Mouse (Mus musculus): ENCODE results near the gene Bmp10. TPM values are rescaled to one million over a fixed set of nuclear protein-coding genes. Genes with fewer than 3 reads are reported as not detected.

Bmp10 gene
- total and polyA plus RNA-seq, 3 experiments: not detected

DNA sequence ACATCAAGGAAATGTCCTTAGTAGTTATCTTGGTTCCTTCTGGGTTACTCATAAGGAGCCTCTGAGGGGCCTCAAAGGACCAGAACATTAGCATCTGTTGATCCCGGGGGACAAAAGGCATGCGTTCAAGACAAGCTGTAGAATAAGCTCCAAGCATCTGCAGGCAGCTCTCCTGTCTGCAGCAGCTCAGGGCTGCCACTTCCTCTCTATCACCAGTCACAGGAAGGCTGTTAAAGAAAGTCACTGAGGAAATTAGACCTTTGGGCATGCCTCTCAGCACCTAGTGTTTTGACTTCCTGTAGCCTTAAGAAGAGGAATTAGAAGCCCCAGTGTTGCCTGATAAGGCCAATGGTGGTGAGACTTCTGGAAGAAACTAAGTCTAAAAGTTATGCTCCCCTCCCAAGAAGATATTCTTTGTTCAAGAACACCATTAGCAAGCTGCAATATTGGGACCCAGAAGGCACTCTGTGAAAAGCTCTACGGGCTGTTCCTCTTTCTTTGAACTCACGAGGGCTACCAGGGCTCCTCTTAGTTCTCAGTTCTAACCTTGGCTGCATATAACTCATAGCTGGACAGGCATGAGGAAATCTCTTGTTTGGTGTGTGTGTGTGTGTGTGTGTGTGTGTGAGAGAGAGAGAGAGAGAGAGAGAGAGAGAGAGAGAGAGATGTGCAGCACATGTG is 28.8 kb upstream of the Bmp10 start (continued):
- no peak for TF ChIP-seq POLR2AphosphoS5 (IDR thresholded peaks at IDR 0.05; ENCODE audit: borderline replicate concordance, low read depth, low read length)
- no peak for TF ChIP-seq JUND (IDR thresholded peaks at IDR 0.05; ENCODE audit: low read depth, low read length)
- TF ChIP-seq RAD21 (IDR thresholded peaks at IDR 0.05; ENCODE audit: low read depth, low read length): no peak

DNA sequence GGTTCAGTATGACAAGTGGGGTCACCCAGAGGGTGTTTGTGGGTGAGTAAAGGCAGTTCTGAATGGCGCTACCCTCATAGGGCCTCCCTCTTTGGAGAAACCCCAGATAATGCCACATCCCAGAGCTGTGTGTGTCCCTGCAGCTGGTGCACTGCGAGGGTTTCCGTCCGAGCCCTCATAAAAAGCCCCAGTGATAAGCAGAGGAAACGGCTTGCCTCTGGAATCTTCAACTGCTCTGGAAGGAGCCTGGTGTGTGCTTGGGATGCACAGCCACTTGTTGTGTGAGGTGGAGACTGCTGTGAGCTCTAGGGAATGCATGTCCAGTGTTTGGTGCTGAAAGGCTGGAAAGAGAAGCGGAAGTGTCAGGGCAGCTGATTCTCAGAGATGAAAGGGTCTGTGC is 27.3 kb upstream of the Bmp10 start:
- Histone ChIP-seq H3K27me3 (ENCODE audit: control insufficient read depth in 1 of 2, insufficient read depth in 2 of 2, low read length in 2 of 2) (no peaks in the 10 kb centered on the region; a peak in 1 of 4 replicates), H3K36me3 (ENCODE audit: control insufficient read depth in 1 of 2, insufficient read depth in 2 of 2, low read length in 2 of 2) (peaks cover 0 to 4% of the 10 kb centered on the region in 2 experiments; a peak in 1 of 4 replicates), H3K79me2 (ENCODE audit: control insufficient read depth, insufficient read depth, low read length, poor library complexity) (no peaks in the 10 kb centered on the region), H3K9ac (ENCODE audit: control insufficient read depth, low read depth, low read length, poor library complexity, severe bottlenecking) (no peak overlapping the region), H3K4me3 (ENCODE audit: control insufficient read depth in 1 of 2, insufficient read depth in 1 of 2, low read depth in 2 of 2, low read length in 2 of 2) (no peak overlapping the region), H3K9me3 (replicated peaks; ENCODE audit: insufficient read depth, low read length) (no peaks in the 10 kb centered on the region), H3K27ac (ENCODE audit: control insufficient read depth, low read depth, low read length) (no peak overlapping the region), H3K4me1 (ENCODE audit: control insufficient read depth in 1 of 2, insufficient read depth in 2 of 2, low read length in 2 of 2) (peaks cover 0 to 16% of the 10 kb centered on the region in 2 experiments; a peak in 2 of 4 replicates)
- no peak for TF ChIP-seq MYB (IDR thresholded peaks at IDR 0.05; ENCODE audit: low read depth, low read length)
- no peak for DNase-seq (ENCODE audit: low read depth, low spot score)

DNA sequence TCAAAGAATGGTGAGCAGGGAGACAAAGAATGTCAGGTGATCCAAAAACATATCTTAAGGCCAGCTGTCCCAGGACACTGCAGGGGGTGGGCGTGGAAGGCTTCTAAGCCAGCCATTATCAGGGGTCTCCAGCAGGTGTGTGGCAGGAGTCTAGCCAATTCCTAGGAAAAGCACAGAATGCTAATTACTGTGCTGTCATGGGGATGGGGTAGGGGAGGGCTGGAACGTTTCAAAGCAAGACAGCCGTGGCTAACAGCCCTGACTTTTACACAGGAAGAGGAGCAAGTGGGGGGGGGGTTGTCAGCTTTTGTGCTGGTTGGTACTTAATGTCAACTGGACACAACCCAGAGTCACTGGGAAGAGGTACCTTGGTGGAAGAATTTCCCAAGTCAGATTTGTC is 16.8 kb upstream of the Bmp10 start:
- Histone ChIP-seq H3K36me3 (ENCODE audit: control insufficient read depth in 1 of 2, insufficient read depth in 2 of 2, low read length in 2 of 2) (no peaks in the 10 kb centered on the region), H3K9me3 (replicated peaks; ENCODE audit: insufficient read depth, low read length) (no peaks in the 10 kb centered on the region), H3K79me2 (ENCODE audit: control insufficient read depth, insufficient read depth, low read length, poor library complexity) (no peaks in the 10 kb centered on the region), H3K27me3 (ENCODE audit: control insufficient read depth in 1 of 2, insufficient read depth in 2 of 2, low read length in 2 of 2) (peaks cover 3 to 10% of the 10 kb centered on the region in 2 experiments), H3K4me3 (ENCODE audit: control insufficient read depth in 1 of 2, insufficient read depth in 1 of 2, low read depth in 2 of 2, low read length in 2 of 2) (no peak overlapping the region), H3K9ac (ENCODE audit: control insufficient read depth, low read depth, low read length, poor library complexity, severe bottlenecking) (no peak overlapping the region), H3K4me1 (ENCODE audit: control insufficient read depth in 1 of 2, insufficient read depth in 2 of 2, low read length in 2 of 2) (peaks cover 0 to 8% of the 10 kb centered on the region in 2 experiments; a peak in 2 of 4 replicates), H3K27ac (ENCODE audit: control insufficient read depth, low read depth, low read length) (no peak overlapping the region)
- no peak for TF ChIP-seq ZKSCAN1 (IDR thresholded peaks at IDR 0.05; ENCODE audit: low read depth, low read length)
- no peak for TF ChIP-seq NRF1 (IDR thresholded peaks at IDR 0.05; ENCODE audit: insufficient read depth, low read depth, low read length, poor library complexity, severe bottlenecking)
- TF ChIP-seq SMC3 (IDR thresholded peaks at IDR 0.05; ENCODE audit: low read depth, low read length): no peak
- TF ChIP-seq POLR2A (IDR thresholded peaks at IDR 0.05; ENCODE audit: control insufficient read depth in 1 of 2, insufficient read depth in 1 of 2, low read depth in 1 of 2, low read length in 2 of 2, poor library complexity in 1 of 2): no peak
- TF ChIP-seq ZNF384 (IDR thresholded peaks at IDR 0.05; ENCODE audit: low read depth, low read length): no peak
- no peak for TF ChIP-seq RCOR1 (IDR thresholded peaks at IDR 0.05; ENCODE audit: low read depth, low read length)
- TF ChIP-seq SIN3A (IDR thresholded peaks at IDR 0.05; ENCODE audit: low read length): no peak
- no peak for TF ChIP-seq POLR2AphosphoS5 (IDR thresholded peaks at IDR 0.05; ENCODE audit: borderline replicate concordance, low read depth, low read length)
- TF ChIP-seq CHD2 (IDR thresholded peaks at IDR 0.05; ENCODE audit: low read length): no peak
- no peak for TF ChIP-seq USF1 (IDR thresholded peaks at IDR 0.05; ENCODE audit: low read depth, low read length)
- no peak for TF ChIP-seq RAD21 (IDR thresholded peaks at IDR 0.05; ENCODE audit: low read depth, low read length)
- TF ChIP-seq NELFE (IDR thresholded peaks at IDR 0.05; ENCODE audit: low read depth, low read length): no peak
- TF ChIP-seq JUND (IDR thresholded peaks at IDR 0.05; ENCODE audit: low read depth, low read length): no peak
- no peak for TF ChIP-seq MXI1 (IDR thresholded peaks at IDR 0.05; ENCODE audit: low read depth, low read length)
- no peak for TF ChIP-seq USF2 (IDR thresholded peaks at IDR 0.05; ENCODE audit: borderline replicate concordance in 1 of 2, insufficient read depth in 1 of 2, low read depth in 1 of 2, low read length in 2 of 2)
- TF ChIP-seq ZC3H11A (IDR thresholded peaks at IDR 0.05; ENCODE audit: low read depth, low read length): no peak
- no peak for TF ChIP-seq MYC (IDR thresholded peaks at IDR 0.05; ENCODE audit: low read depth, low read length)
- TF ChIP-seq EP300 (IDR thresholded peaks at IDR 0.05; ENCODE audit: low read depth in 1 of 2, low read length in 2 of 2): no peak
- TF ChIP-seq TCF12 (IDR thresholded peaks at IDR 0.05; ENCODE audit: low read depth, low read length): no peak
- TF ChIP-seq TAL1 (IDR thresholded peaks at IDR 0.05; ENCODE audit: low read length): no peak
- DNase-seq (ENCODE audit: low read depth, low spot score): no peak

All from MEL (cell line).